Mouse (Mus musculus): ENCODE data around the gene Arhgef11. TPM values are rescaled to one million over a fixed set of nuclear protein-coding genes. Genes with fewer than 3 reads are reported as not detected.
A peak's percentile ranks its signal among the peaks of the same experiment; 100 is the strongest.

The Arhgef11 gene
- polyA plus RNA-seq, 1 experiment = 5.5 TPM

DNA sequence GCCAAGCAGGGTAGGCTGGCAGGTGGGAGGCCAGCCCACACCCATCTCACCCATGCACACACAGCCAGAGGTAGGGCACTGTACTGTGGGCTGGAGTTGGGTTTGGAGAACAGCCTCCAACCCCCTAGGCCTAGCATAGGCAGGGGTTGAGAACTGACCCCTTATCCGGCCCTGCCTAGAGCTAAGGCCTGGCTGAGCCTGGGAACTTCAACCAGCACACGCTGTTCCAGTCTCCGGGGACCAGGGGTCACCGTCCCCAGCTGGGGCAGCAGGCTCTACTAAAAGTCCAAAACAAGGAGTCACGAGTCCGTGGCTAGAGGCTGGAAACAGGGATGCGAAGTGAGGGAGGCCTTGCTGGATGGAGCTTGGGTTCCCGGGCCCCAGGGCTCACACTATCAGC is 150.4 kb downstream of the Arhgef11 start:
- no peak for TF ChIP-seq USF1 (IDR thresholded peaks at IDR 0.05; ENCODE audit: low read depth)
- no peak for TF ChIP-seq MYOD1 (IDR thresholded peaks at IDR 0.05; ENCODE audit: control insufficient read depth, insufficient read length, low read depth)
- no peak for TF ChIP-seq MAX (IDR thresholded peaks at IDR 0.05)
- H3ac ChIP-seq (ENCODE audit: control insufficient read depth, insufficient read length, low read depth) = no peak overlapping the region
- H3K79me3 ChIP-seq (ENCODE audit: low read depth) = no peaks in the 10 kb centered on the region
- H3K27me3 ChIP-seq (ENCODE audit: control insufficient read depth, insufficient read depth, insufficient read length) = peaks cover 14% of the 10 kb centered on the region
- no peaks in the 10 kb centered on the region for H3K79me2 ChIP-seq (ENCODE audit: control insufficient read depth, insufficient read depth)
- H3K36me3 ChIP-seq (ENCODE audit: control insufficient read depth, insufficient read depth) = no peaks in the 10 kb centered on the region
- no peak overlapping the region for H3K4me3 ChIP-seq (ENCODE audit: insufficient read depth, poor library complexity, severe bottlenecking)

DNA sequence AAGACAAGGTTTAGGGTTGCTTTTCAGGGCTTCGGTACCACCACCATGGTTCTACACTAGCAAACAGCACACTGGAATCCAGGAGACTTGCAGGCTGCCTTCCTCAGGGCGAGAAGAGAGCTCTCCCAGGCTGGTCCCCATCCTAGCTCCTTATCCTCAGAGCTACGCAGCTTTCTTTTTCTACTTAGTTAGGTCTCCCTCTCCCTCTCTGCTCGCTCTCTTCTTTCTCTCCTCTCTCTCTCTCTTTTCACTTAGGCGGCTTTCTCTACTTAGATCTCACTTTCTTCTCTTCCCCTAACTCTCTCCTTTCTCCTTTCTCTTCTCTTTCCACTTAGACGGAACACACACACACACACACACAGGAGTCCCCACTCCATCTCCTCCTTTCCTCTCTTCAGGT is 151.1 kb downstream of the Arhgef11 start:
- H3K27me3 ChIP-seq (ENCODE audit: control insufficient read depth, insufficient read depth, insufficient read length) = peaks cover 21% of the 10 kb centered on the region
- TF ChIP-seq MYOD1 (IDR thresholded peaks at IDR 0.05; ENCODE audit: control insufficient read depth, insufficient read length, low read depth) (no peak), CTCF (IDR thresholded peaks at IDR 0.05; ENCODE audit: control insufficient read depth, insufficient read depth, insufficient read length) (no peak), MYOG (IDR thresholded peaks at IDR 0.05; ENCODE audit: control insufficient read depth, extremely low read depth, insufficient read length) (no peak), MAX (IDR thresholded peaks at IDR 0.05) (no peak)
- no peaks in the 10 kb centered on the region for H3K36me3 ChIP-seq (ENCODE audit: control insufficient read depth, insufficient read depth)
- no peaks in the 10 kb centered on the region for H3K79me2 ChIP-seq (ENCODE audit: control insufficient read depth, insufficient read depth)
- no peak overlapping the region for H3ac ChIP-seq (ENCODE audit: control insufficient read depth, insufficient read length, low read depth)
- H3K4me3 ChIP-seq (ENCODE audit: insufficient read depth, poor library complexity, severe bottlenecking) = no peak overlapping the region
- no peaks in the 10 kb centered on the region for H3K79me3 ChIP-seq (ENCODE audit: low read depth)

DNA sequence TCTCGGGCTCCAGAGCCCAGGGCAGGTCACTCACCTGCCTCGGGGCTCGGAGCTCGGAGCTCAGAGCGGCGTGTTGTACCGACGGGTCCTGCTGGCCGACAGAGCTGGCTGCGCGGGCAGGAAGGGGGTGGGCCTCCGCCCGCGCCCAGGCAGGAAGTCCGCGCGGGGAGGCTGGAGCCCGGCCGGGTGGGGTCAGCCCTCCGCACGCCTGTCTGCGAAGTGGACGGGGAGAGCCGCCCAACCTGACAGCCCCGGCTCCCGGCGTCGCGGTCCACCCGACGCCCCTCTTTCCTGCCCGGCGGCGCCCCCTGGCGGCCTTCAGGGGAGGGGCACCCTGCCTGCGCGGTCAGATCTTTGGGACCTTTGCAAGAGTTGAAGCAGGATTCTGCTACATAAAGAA is 151.5 kb downstream of the Arhgef11 start:
- H3K4me3 ChIP-seq (ENCODE audit: insufficient read depth, poor library complexity, severe bottlenecking) = no peak overlapping the region
- H3K27me3 ChIP-seq (ENCODE audit: control insufficient read depth, insufficient read depth, insufficient read length) = peaks cover 25% of the 10 kb centered on the region
- TF ChIP-seq MYOD1 (IDR thresholded peaks at IDR 0.05; ENCODE audit: control insufficient read depth, insufficient read length, low read depth) = no peak
- peak; percentile 83 for TF ChIP-seq CTCF (IDR thresholded peaks at IDR 0.05; ENCODE audit: control insufficient read depth, insufficient read depth, insufficient read length)

DNA sequence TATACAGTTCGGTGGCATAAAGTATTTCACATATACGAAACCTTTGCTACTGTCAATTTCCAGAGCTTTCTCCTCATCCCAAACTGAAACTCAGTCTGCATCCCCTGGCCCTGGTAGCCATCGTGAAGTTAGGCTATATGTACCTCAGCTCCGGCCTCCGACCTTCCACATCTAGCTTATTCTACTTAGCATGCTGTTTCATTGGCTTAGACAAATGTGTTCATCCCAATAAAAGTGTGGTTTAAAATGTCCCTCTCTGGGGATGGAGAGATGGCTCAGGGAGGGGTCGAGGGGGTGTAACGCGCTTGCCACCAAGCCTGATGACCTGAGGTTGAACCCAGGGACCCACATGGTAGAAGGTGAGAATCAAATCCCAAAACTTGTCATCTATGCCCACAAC is 152.1 kb downstream of the Arhgef11 start:
- Histone ChIP-seq H3K27me3 (ENCODE audit: control insufficient read depth, insufficient read depth, insufficient read length) (peaks cover 31% of the 10 kb centered on the region), H3K79me3 (ENCODE audit: low read depth) (no peaks in the 10 kb centered on the region), H3K79me2 (ENCODE audit: control insufficient read depth, insufficient read depth) (no peaks in the 10 kb centered on the region), H3K4me3 (ENCODE audit: insufficient read depth, poor library complexity, severe bottlenecking) (no peak overlapping the region), H3ac (ENCODE audit: control insufficient read depth, insufficient read length, low read depth) (no peak overlapping the region), H3K36me3 (ENCODE audit: control insufficient read depth, insufficient read depth) (no peaks in the 10 kb centered on the region)
- TF ChIP-seq CTCF (IDR thresholded peaks at IDR 0.05; ENCODE audit: control insufficient read depth, insufficient read depth, insufficient read length) (no peak), MYOD1 (IDR thresholded peaks at IDR 0.05; ENCODE audit: control insufficient read depth, insufficient read length, low read depth) (no peak), FOSL1 (IDR thresholded peaks at IDR 0.05; ENCODE audit: insufficient read depth, low read length, poor library complexity, severe bottlenecking) (no peak), CEBPB (IDR thresholded peaks at IDR 0.05; ENCODE audit: low read depth) (no peak), USF1 (IDR thresholded peaks at IDR 0.05; ENCODE audit: low read depth) (no peak), MYOG (IDR thresholded peaks at IDR 0.05; ENCODE audit: control insufficient read depth, extremely low read depth, insufficient read length) (no peak), MAX (IDR thresholded peaks at IDR 0.05) (no peak)

More for the DNA sequence above, 151.5 kb downstream of the Arhgef11 start:
- Histone ChIP-seq H3K36me3 (ENCODE audit: control insufficient read depth, insufficient read depth) (no peaks in the 10 kb centered on the region), H3ac (ENCODE audit: control insufficient read depth, insufficient read length, low read depth) (no peak overlapping the region), H3K79me2 (ENCODE audit: control insufficient read depth, insufficient read depth) (no peaks in the 10 kb centered on the region), H3K79me3 (ENCODE audit: low read depth) (no peaks in the 10 kb centered on the region)

DNA sequence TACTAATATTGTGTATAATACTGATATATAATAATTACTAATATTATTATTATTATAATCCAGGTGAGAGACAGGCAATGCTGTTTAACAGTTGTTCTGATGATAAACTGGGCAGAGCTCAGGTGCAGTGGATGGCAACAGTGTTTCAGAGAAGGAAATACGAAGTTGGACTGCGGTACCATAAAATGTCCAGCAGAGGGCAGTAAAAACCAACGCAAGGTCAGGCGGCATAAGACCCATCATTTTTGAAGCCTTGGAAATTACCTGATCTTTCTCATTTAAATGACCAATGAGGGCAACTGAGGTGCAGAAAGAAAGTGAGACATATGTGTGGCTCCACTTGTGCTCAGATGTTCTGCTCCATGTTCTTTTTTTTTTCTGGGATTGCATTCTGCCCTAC is 152.9 kb downstream of the Arhgef11 start:
- peak; percentile 39 for TF ChIP-seq CTCF (IDR thresholded peaks at IDR 0.05; ENCODE audit: control insufficient read depth, insufficient read depth, insufficient read length)
- no peak for TF ChIP-seq MYOG (IDR thresholded peaks at IDR 0.05; ENCODE audit: control insufficient read depth, extremely low read depth, insufficient read length)
- Histone ChIP-seq H3K27me3 (ENCODE audit: control insufficient read depth, insufficient read depth, insufficient read length) (peaks cover 37% of the 10 kb centered on the region), H3K4me3 (ENCODE audit: insufficient read depth, poor library complexity, severe bottlenecking) (no peak overlapping the region), H3ac (ENCODE audit: control insufficient read depth, insufficient read length, low read depth) (no peak overlapping the region), H3K79me3 (ENCODE audit: low read depth) (no peaks in the 10 kb centered on the region), H3K36me3 (ENCODE audit: control insufficient read depth, insufficient read depth) (no peaks in the 10 kb centered on the region), H3K79me2 (ENCODE audit: control insufficient read depth, insufficient read depth) (no peaks in the 10 kb centered on the region)

DNA sequence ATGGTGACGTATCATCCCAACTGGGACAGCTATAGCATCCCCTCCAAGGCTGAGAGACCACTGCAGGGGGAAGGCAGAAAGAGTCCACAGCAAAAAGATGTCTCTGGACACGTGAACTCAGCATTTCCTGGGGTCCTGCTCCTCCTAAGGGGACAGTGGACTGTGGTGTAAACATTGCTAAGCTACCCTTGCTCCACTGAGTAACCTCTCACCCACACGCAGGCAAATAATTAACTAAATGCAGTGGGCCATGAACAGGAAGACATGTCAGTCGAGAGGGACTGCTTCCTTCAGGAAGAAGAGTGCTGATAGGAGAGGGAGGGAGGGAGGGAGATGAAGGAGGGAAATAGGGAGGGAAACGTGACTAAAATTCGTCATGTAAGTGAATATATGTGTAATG is 153.7 kb downstream of the Arhgef11 start:
- TF ChIP-seq CEBPB (IDR thresholded peaks at IDR 0.05; ENCODE audit: low read depth) = no peak
- no peak for TF ChIP-seq CTCF (IDR thresholded peaks at IDR 0.05; ENCODE audit: control insufficient read depth, insufficient read depth, insufficient read length)
- no peak for TF ChIP-seq MYOD1 (IDR thresholded peaks at IDR 0.05; ENCODE audit: control insufficient read depth, insufficient read length, low read depth)
- no peak for TF ChIP-seq USF1 (IDR thresholded peaks at IDR 0.05; ENCODE audit: low read depth)
- no peak for TF ChIP-seq MAX (IDR thresholded peaks at IDR 0.05)
- no peak for TF ChIP-seq FOSL1 (IDR thresholded peaks at IDR 0.05; ENCODE audit: insufficient read depth, low read length, poor library complexity, severe bottlenecking)
- TF ChIP-seq MYOG (IDR thresholded peaks at IDR 0.05; ENCODE audit: control insufficient read depth, extremely low read depth, insufficient read length) = no peak
- no peak overlapping the region for H3K4me3 ChIP-seq (ENCODE audit: insufficient read depth, poor library complexity, severe bottlenecking)
- H3K79me3 ChIP-seq (ENCODE audit: low read depth) = no peaks in the 10 kb centered on the region
- H3K79me2 ChIP-seq (ENCODE audit: control insufficient read depth, insufficient read depth) = no peaks in the 10 kb centered on the region
- H3K36me3 ChIP-seq (ENCODE audit: control insufficient read depth, insufficient read depth) = no peaks in the 10 kb centered on the region
- peaks cover 45% of the 10 kb centered on the region for H3K27me3 ChIP-seq (ENCODE audit: control insufficient read depth, insufficient read depth, insufficient read length)
- no peak overlapping the region for H3ac ChIP-seq (ENCODE audit: control insufficient read depth, insufficient read length, low read depth)
